Mouse (Mus musculus): ENCODE data around the gene Hsdl2.
A peak's percentile ranks its signal among the peaks of the same experiment; 100 is the strongest.
"Not testable (repeated sequence)": the region's sequence is repeated elsewhere in the genome, so short reads cannot be mapped to it uniquely, and the experiment has no call there.

The Hsdl2 gene

DNA sequence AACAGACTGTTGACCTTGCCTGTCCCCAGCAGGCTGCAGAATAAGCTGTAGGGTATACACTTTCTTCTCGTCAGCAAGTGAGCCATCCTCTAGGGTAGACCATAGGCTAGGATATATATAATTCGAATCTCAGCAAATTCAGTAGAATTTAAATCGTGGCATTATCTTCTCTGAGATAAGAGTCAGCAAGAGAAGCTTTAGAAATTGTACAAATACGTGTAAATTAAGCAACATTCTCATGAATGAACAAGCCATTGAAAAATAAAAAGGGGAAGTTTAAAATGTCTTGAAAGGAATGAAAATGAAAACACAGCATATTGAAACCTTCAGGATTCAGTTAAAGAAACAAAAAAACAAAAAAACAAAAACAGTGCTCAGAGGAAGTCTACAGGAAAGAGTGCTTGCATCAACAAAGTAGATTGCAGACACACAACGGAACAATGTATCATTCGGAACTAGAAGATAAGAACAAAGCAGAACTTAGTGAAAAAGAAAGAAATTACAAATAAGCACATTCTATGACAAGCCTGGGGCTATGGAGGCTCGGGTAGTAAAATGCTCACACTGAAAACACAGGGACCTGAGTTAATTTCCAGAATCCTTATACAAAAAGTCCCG is 15.7 kb upstream of the Hsdl2 start:
- DNase-seq: no peak

DNA sequence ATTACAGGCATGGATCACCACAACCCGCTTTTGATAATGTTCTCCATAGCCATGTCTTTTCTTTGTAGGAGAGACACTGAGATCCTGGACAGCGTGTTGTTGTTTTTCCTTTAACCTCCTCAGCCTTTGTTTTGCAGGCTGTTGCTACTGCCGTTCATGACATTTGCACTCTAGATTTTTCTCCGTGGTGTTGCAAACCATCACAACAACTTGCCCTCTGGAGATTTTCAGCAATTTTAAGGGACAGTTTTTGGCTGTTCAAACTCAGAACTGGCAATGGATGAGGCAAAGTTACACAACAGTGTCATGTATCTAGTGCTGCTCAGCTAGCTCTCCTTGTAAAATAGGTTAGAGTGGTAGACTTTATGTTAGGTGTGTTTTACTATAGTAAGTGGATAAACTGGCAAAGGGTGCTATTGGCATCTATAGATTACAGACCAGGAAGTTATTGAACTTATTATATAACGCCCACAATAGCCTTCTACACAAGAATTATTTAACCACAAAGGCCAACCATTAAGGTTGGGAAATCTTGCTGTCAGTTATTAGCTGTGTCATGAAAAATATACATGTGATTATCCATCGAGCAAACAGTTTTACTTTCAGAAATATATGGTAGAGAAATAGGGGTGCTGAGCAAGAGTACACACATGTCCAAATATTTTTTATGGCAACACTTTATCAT is 13.6 kb upstream of the Hsdl2 start:
- no peak for DNase-seq

DNA sequence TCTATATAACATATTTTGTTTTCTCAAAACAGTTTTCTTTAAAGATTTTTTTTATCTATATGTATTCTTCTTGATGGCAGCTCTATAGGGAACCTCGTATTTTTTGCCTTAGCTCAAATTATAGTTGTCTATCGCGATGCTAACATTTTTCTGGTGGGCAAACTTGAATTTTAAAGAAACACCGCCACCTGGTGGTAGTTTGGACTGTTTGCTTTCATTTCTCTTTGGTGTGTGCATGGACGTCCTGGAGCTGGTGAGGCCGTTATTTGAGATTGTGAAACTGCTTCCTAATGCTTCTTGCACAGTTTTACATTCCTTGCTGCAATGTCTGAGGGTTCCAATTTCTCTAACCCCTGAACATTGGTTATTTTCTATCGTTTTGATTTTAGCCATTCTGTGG is 11.8 kb upstream of the Hsdl2 start:
- peak; percentile 40 for DNase-seq

DNA sequence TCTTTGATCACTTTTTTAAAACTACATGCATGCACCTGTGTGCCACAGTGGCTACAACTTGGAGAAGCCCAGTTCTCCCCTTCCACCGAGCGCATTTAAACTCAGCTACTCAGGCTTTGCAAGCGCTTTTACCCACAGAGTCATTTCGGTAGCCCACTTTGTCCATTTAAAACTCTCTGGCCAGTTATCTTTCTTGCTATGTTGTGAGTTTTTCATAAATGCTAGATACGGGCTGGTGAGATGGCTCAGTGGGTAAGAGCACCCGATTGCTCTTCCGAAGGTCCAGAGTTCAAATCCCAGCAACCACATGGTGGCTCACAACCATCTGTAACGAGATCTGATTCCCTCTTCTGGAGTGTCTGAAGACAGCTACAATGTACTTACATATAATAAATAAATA is 10.8 kb upstream of the Hsdl2 start:
- not testable (repeated sequence) for DNase-seq

DNA sequence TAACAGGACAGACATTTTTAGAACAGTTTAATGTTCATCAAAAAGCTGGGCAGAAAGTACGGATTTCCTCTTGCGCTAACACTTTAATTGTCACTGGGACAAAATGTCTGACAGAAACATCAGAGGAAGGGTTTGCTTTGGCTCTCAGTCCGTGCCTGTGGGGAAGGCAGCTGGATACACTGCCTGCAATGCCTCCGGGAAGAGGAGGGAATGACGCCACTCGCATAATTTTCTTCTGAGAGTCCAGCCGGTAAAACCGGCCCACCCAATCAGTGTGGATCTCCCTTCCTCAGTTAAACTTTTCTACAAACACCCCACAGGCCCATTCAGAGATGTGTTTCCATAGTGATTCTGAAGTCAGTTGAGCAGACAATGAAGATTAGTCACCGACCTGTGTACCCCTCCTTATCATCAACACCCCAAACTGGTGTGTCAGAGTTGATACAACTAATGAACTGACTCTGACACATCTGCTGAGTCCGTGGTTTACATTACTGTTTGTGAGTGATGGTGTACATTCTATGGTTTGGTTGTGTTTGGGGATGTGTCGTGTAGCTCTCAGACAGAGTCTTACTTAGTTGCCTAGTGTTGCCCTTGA is 8.7 kb upstream of the Hsdl2 start:
- no peak for DNase-seq

DNA sequence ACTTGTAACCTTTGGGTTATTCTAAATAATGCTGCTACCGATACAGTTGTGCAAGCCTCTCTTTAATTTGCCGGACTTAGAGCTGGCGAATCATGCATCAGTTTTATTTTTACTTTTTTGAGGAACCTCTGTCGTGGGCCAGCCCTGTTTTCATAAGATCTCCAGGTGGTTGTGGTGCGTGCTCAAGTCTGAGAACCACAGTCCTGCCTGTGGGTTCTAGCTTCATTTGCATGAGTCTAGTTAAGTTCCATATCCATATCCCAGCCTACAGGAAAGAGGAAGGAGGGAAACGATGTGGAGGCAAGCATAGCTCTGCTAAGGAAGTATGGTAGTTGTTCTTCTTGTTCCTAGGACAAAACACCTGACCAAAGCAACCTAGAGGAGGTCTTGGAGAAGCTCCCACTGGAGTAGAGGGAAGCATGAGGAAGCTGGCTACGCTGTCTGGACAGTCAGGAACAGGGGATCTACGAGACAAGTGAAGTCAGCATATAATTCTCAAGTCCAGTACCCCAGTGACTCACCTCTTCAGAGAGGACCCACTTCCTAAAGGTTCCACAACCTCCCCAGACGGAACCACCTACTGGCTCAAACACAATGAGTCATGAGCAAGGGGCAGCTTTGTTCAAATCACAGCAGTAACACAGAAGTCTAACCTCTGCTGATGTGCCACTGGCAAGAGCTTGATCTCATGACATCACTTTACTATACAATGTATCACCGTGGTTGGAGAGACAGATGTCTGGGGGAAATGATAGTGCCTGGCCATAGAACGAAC is 6.0 kb upstream of the Hsdl2 start:
- no peak for DNase-seq

DNA sequence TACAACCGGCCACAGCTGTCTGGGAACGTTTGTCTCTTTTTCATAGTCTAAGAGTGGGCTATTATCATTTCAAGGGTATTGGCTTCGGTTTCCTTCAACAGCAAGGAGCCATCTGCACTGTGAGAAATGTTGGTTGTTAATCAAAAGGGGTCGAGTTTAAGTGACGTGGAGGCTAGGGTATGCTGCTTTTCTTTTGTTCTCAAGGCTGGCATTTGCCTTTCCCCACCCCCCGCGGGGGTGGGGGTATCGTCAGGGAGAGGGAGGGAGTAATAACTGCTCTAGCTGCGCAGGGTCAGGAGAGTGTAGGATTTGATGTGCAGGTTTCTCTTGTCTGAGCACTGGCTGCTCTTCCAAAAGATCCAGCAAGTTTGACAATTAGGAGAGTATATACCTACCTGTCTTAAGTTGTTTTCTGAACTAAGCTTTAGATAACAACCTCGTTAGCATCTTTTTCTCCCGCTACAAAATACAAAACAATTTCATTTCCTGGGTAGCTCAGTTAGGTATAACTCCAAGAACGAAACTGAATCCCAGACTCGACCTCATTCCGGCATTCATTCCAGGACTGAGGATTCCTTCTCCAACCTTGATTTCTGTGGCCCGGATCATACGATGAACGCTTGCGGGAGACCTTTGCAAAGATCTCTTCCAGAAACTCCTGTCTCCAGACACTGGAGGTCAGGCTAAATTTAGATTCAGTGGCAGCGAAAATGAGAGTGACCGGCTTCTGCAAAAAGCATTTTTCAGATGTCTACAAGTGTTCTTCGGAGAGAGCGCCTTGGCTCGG is 675 bp upstream of the Hsdl2 start:
- no peak for DNase-seq

DNA sequence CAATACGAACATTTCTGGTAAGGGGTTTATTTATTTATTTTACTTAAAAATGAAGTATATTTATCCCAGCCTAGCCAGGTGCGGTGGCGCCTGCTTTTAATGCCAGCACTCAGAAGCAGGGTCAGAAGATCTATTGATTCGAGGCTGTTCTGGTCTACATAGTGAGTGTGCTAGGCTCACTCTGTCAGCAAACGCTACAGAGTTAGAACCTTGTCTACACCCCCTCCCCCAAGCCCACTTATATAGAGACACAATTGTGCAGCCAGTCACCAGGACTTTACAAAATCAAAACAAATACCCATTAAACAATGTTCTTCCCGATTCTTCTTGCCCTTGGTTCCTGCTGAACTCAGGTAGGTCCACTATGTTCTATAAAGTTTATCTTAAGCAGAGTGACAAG is 823 bp downstream of the Hsdl2 start:
- DNase-seq: no peak

DNA sequence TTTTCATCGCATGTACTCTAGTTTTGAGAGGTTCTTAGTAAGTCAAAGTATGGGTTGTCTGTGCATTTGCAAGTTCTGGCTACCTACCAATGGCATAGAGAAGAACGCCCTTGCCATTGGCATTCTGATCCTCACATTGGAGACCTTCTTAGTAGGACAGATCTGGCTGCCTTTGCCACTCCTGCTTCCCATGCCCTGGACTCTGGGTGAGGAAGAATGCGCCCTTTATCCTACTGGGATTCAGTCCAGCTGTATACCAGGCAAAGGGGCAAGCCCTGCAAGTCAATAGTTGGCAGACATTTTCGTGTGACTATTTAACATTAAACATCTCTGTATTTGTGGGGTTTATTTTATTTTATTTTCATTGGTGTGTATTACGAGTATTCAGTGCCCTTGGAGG is 3.7 kb downstream of the Hsdl2 start:
- DNase-seq: peak; percentile 88

DNA sequence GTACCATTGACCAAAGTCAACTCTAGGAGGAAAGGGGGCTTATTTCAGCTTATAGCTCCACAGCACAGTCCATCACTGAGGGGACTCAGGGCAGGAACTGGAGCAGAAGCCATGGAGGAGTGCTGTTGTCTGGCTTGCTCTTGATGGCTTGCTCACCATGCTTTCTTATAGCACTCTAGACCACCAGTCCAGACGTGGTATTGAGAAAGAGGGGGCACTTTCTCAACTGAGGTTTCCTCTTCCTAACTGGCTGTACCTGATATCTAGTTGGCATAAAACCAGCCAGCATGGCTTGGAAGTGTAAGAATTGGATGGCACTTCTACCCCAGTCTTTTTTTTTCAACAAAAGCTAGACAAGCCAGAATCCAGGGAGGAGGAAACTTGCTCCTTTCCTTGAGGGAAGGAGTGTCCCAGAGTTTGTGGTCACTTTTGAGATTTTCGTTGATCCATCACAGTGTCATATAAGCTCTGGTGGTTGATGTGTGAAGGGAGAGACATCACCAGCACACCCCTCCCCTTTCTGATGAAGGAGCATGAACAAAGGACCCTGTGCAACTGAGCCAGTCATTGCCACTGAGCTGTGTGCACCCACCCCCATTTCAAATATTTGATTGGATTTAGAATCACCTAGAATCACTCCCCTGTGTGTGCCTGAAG is 6.0 kb downstream of the Hsdl2 start:
- no peak for DNase-seq

DNA sequence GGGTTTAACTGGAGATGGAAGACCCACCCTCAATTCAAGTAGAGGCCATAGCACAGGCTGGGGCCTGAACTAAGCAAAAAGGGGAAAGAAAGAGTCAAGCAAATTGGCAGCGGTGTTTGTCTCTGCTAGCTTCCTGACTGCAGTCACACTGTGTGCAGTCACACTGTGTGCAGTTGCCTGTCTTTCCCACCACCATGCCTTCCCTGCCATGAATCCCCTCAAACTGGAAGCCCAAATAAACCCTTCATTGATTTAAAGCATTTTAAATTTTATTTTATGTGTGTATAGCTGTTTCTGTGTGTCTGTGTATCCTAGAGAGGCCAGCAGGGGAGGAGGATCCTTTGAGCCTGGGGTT is 6.5 kb downstream of the Hsdl2 start:
- DNase-seq: no peak

DNA sequence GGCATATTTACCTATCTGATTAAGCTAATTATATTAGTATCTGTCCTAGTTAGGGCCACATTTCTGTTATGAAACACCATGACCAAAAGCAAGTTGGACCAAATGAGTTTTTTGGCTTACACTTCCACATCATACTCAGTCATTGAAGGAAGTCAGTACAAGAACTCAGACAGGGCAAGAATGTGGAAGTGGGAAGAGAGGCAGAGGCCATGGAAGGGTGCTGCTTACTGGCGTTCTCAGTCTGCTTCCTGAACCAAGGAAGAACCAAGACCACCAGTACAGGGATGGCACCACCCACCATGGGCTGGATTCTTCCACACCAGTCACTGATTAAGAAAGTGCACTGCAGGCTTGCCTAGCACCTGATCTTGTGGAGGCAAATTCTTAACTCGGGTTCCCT is 13.3 kb downstream of the Hsdl2 start:
- DNase-seq: no peak

DNA sequence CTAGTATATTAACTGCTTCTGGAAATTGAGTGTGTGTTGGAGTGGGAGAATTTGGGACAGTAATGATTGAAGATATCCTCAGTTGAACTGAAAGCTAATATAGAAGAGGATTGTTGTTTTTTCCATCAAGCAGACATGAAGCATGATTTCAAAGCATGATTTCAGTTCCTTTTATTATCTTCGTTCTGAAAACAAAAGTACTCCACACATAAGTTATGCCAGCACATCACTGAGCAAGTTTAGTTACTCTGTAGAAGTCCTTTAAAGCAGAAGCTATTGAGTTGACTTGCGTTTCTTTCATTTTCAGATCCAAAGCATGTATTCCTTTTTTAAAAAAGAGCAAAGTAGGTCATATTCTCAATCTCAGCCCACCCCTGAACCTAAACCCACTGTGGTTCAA is 15.2 kb downstream of the Hsdl2 start:
- no peak for DNase-seq

DNA sequence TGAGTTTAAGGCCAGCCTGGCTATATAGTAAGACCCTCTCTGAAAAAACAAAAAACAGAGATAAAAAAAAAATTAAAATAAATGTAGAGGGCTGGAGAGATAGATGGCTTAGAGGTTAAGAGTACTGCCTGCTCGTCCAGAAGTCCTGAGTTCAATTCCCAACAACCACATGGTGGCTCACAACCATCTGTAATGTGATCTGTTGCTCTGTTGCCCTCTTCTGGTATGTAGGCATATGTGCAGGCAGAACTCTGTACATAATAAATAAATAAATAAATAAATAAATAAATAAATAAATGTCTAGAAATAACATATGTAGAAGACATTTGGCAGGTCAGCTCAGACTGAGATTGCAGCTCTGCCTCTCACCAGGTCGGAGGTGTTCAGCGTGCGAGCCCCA is 21.3 kb downstream of the Hsdl2 start:
- no peak for DNase-seq

DNA sequence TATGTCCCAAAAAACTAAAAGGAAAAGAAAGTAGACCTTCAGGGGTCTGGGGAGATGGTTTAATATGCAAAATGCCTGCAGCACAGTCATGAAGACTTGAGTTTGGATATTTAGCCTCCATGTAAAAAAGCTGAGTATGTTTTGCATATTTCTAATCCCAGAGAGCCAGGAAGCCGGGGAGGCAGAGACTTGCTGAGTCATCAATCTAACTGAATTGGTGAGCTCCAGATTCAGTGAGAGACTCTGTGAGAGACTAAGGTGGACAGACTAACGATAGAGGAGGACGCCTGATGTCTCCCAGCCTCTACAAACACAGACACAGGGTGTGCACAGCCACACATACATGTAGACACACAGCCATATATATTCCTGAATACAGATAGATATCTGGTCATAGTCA is 23.5 kb downstream of the Hsdl2 start:
- no peak for DNase-seq

DNA sequence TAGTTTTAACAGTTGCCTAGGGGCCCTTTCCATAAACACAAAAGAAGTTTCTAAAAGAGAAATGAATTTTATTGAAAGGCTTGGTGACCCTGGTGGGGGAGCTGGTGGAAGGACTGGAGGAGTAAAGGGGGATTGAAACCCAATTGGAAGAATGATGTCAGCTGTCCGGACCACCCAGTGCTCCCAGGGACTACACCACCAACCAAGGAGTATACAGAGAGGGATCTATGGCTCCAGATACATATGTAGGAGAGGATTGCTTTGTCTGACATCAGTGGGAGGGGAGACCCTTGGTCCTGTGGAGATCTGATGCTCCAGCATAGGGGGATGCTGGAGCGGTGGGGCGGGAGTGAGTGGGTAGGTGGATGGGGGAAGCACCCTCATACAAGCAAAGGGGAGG is 24.1 kb downstream of the Hsdl2 start:
- no peak for DNase-seq

DNA sequence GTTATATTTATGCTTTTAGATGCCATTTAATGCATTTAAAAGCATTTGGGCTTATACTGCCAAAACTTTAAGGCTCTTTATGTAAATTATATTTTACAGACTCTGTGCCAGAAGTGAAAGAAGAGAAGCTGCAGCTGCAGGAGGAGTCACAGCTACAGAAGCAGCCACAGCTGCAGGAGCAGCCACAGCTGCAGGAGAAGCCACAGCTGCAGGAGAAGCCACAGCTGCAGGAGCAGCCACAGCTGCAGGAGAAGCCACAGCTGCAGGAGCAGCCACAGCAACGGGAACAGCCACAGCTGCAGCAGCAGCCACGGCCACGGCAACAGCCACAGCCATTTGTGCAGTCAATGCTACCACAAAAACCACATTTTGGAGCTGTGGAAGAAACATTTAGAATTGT is 29.0 kb downstream of the Hsdl2 start:
- DNase-seq: no peak

DNA sequence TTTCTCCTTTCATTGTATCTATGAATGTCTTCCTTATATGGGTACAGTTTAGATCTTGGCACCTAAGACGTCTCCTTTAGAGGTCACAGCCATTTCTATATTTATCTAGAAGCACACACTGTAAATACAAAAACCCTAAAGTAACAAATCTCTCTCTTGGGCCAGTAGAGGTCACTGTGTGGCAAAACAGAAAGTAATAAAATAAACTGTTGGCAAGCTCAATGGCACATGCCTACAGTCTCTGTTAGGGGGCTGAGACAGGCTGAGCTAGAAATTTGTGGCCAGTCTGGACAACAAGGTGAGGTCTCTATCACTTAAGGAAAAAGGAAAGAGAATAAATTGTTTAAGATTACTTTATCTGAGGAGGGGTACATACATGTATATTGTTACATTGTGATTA is 33.6 kb downstream of the Hsdl2 start:
- DNase-seq: no peak

DNA sequence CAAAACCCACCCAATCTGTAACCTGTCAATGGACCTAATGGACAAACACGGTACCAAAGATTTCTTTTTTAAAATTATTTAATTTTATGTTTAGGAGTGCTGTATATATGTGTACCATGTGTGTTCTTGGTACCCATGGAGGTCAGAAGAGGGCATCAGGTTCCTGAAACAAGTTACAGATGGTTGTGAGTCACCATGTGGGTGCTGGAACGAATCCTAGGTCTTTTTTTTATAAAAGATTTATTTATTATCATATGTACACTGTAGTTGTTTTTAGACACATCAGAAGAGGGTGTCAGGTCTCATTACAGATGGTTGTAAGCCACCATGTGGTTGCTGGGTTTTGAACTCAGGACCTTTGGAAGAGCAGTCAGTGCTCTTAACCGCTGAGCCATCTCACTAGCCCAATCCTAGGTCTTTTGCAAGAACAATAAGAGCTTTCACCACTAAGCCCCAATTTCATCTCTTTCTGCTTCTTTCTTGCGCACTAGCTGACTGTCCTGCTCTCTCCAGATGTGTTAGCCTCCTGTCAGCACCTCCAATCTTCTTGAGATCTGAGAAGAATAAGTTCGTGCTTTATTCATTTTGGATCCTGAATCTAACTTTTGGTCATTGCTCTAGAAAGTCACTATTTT is 38.4 kb downstream of the Hsdl2 start:
- no peak for DNase-seq

DNA sequence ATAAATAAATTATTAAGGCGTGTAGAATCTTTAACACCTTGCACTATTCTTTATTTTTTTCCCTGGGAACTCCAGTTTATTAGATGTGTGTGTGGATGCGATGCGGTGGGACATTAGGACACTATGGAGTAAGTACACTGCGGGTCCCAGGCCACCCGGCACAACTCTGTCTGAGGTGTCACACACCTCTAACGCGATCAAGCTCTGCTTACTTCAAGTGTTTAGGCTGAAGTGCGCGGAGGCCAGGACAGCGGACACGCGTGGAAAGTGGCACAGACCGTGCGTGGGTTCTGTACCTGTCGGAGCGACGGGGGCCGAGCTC is 44.3 kb downstream of the Hsdl2 start:
- no peak for DNase-seq

DNA sequence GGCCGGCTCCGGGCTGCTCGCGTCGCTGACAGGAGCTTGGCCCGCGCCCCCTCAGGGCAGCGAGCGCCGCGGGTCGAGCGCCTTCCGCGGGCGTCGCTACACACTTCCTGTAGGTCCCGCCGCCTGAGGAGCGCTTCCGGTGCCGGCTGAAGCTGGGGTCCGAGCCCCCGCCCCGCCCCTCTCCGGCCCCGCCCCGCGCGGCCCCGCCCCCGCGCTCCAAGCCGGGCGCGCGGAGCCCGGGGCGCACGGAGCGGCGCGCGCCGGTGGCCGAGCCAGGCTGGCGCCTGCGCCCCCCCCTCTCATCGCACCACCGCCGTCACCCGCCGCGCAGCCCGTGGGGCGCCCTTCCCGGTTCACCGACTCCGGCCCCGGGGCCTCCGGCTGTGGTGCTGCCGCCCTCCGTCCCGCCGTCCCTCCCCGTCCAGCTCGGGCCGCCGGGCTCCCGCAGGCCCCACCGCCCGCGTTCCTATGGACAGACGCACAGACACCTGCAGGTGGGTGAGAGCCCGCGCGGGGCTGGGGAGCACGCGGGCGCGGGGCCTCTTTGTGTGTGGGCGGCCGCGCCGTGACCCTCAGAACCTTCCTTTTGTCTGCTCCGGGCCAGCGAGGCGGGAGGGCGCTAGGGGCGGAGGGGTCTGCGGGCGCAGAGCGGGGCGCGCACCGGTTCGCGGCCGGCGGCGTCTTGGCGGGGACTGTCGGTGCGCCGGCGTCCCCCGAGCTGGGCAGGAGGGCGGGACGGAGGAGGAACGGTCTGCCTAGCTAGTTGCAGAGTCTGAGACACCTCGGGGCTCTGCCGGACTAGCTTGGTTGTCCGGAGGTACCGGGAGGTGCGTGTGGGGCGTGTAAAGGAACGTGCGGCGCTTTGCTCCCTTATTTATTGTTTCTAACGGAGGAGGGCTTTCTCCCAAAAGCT is 44.9 kb downstream of the Hsdl2 start, which contains the start of gene E130308A19Rik:
Gene E130308A19Rik, plus strand, starts transcription at position 214 of the 913 bp plus-strand sequence.
- peak; percentile 79 for DNase-seq

Measured in kidney, adult 11 months (tissue).